ENCODE assay signal across 21 mouse cellular contexts in genomic region chr10:64836315-64836714, GRCm38 (mm10).
A peak's percentile ranks its signal among the peaks of the same experiment; 100 is the strongest.
DNase-seq lines count a peak whose midpoint lies in the region; ATAC-seq lines count a peak whose summit lies in the region.
"Had no signal": no experiment of that assay in that cellular context is flagged by ENCODE, and none has a peak within 500 bp of the region (broad histone marks: within the 10 kb centered on the region; RNA-seq: fewer than 3 reads in every experiment).

No protein-coding gene starts in this region.

- ATAC-seq in frontal cortex, adult (ENCODE audit: low TSS enrichment) = peak; percentile 38; the same call in 1 of the 2 replicates
- ATAC-seq in monocyte, adult 5-6 weeks (replicated peaks; ENCODE audit: insufficient number of reproducible peaks, low FRiP score, low TSS enrichment, poor library complexity, severe bottlenecking) = no peak
- ATAC-seq: activated CD4-positive, CD25-positive, alpha-beta regulatory T cell, adult 4 months; CD4-positive, CD25-positive, alpha-beta regulatory T cell, adult 4 months; forebrain, embryonic 14.5 days; forebrain, embryonic 16.5 days had no signal

- DNase-seq in frontal cortex, postnatal 14 days (ENCODE audit: low spot score in 2 of 2) = no peak
- peak; percentile 17 for DNase-seq in 3134 (ENCODE audit: extremely low read depth, insufficient read length, low spot score)
- peak; percentile 89 for DNase-seq in Muller cell, postnatal 12 days (ENCODE audit: inconsistent ontology term)
- peak; percentile 16 for DNase-seq in brain, adult 2 months (ENCODE audit: low read depth, low spot score)
- DNase-seq in layer of hippocampus, postnatal 36 days = no peak
- DNase-seq in cerebellum, adult 9-11 months = no peak
- DNase-seq: adrenal gland, adult 8-10 months; adrenal gland, postnatal 14 days; adrenal gland, postnatal 36 days; cerebellum, adult 11 months; cerebellum, adult 18-20 months; cerebellum, adult 8-10 months; cerebellum, postnatal 10 days; cerebellum, postnatal 25 days; embryo, embryonic 11 days had no signal

Comparison
In these comparisons a context has a peak if more than half of its experiments do, and no peak if none do; other contexts are left out.
1. DNase-seq: peak in 3134 (single experiment), Muller cell, postnatal 12 days (single experiment) and brain, adult 2 months (single experiment); none in frontal cortex, postnatal 14 days (0 of 2), layer of hippocampus, postnatal 36 days (0 of 2) and cerebellum, adult 9-11 months (single experiment).